Mouse (Mus musculus) intestine, embryonic 14.5 days (tissue): Measurements from ENCODE around the gene Tnfrsf9. TPM values are rescaled to one million over a fixed set of nuclear protein-coding genes. Genes with fewer than 3 reads are reported as not detected.

Experiments used
- ATAC-seq: fragments of 200-750 bp; cut with Nextera tagmentation; replicated peaks from 2 replicates; pipeline ENCODE4 v1.8.0; 2017; ENCODE audit warnings: low read depth, moderate number of reproducible peaks, moderate TSS enrichment, moderate library complexity; ENCODE audit not compliant: low FRiP score, low TSS enrichment
- DNase-seq: peaks from one replicate; pipeline ENCODE4 v3.0.0-alpha.2; 2018; ENCODE audit warnings: low spot score
- H3K27ac ChIP-seq: fragments of 300-500 bp; sonication (generic); 2 replicates; pipeline ENCODE4 v1.5.1; 2014; ENCODE audit warnings: low read depth, mild to moderate bottlenecking, control low read depth
- H3K27me3 ChIP-seq: fragments of 300-500 bp; sonication (generic); replicated peaks from 2 replicates; pipeline ENCODE4 v1.6.1; 2014; ENCODE audit warnings: low read length, control low read depth; ENCODE audit not compliant: control insufficient read depth, insufficient read depth
- H3K36me3 ChIP-seq: fragments of 300-500 bp; sonication (generic); 2 replicates; pipeline ENCODE4 v1.6.1; 2014; ENCODE audit warnings: low read length, control low read depth; ENCODE audit not compliant: control insufficient read depth, insufficient read depth
- H3K4me1 ChIP-seq: fragments of 300-500 bp; sonication (generic); replicated peaks from 2 replicates; pipeline ENCODE4 v1.6.1; 2014; ENCODE audit warnings: low read length, control low read depth, mixed read lengths; ENCODE audit not compliant: control insufficient read depth, insufficient read depth
- H3K4me2 ChIP-seq: fragments of 300-500 bp; sonication (generic); 2 replicates; pipeline ENCODE4 v1.6.1; 2014; ENCODE audit warnings: low read length
- H3K4me3 ChIP-seq: fragments of 300-500 bp; sonication (generic); 2 replicates; pipeline ENCODE4 v1.5.1; 2014; ENCODE audit warnings: low read depth, low read length, control low read depth, mixed read lengths
- H3K9ac ChIP-seq: fragments of 300-500 bp; sonication (generic); 2 replicates; pipeline ENCODE4 v1.6.1; 2014; ENCODE audit warnings: mild to moderate bottlenecking, low read length
- H3K9me3 ChIP-seq: fragments of 300-500 bp; sonication (generic); 2 replicates; pipeline ENCODE4 v1.6.1; 2016; ENCODE audit warnings: low read length, control low read depth; ENCODE audit not compliant: control insufficient read depth
- WGBS: fragments of 180-500 bp; shearing (Covaris S2); extraction: QIAGEN DNeasy Blood & Tissue Kit; methylation state at CpG from one replicate; pipeline ENCODE4 v1.1.7; 2014; 5-methylcytosine and 5-hydroxymethylcytosine counted together
- polyA plus RNA-seq: library from polyadenylated mRNA; unstranded; fragments of >200 nt; fragmentation: Nextera tagmentation; extraction: Ambion mirVana; gene quantifications from 2 replicates; pipeline ENCODE4 v1.2.1, GENCODE M21; 2014

Gene Tnfrsf9
- polyA plus RNA-seq, 1 experiment from 2014 or later = 1.3 TPM

GRCm38 (mm10) chr4:150933503-150933902, 19.1 kb downstream of the Tnfrsf9 start:
- Histone ChIP-seq H3K4me3 (no peak overlapping the region), H3K9ac (no peak overlapping the region), H3K27ac (no peak overlapping the region), H3K36me3 (no peaks in the 10 kb centered on the region), H3K9me3 (no peaks in the 10 kb centered on the region), H3K4me1 (no peaks in the 10 kb centered on the region), H3K4me2 (no peak overlapping the region), H3K27me3 (0 out of 2 replicates have a peak, but pooled peaks cover 2% of the 10 kb centered on the region)
- ATAC-seq (no peak), DNase-seq (no peak)
- WGBS = 70% methylated on average over 1 of the region's 1 CpGs

GRCm38 (mm10) chr4:150937293-150938062, 23.1 kb downstream of the Tnfrsf9 start:
- DNase-seq (no peak), ATAC-seq (no peak)
- Histone ChIP-seq H3K9me3 (no peaks in the 10 kb centered on the region), H3K4me3 (no peak overlapping the region), H3K4me1 (no peaks in the 10 kb centered on the region), H3K27ac (no peak overlapping the region), H3K36me3 (no peaks in the 10 kb centered on the region), H3K9ac (no peak overlapping the region), H3K27me3 (0 out of 2 replicates have a peak, but pooled peaks cover 2% of the 10 kb centered on the region), H3K4me2 (0 out of 2 replicates have a peak overlapping the region, but pooled peaks have one; percentile 9)
- 81% methylated on average over 16 of the region's 16 CpGs for WGBS

- 51% methylated on average over 14 of the region's 14 CpGs for WGBS
- Histone ChIP-seq H3K4me1 (no peaks in the 10 kb centered on the region), H3K36me3 (no peaks in the 10 kb centered on the region), H3K4me3 (no peak overlapping the region), H3K27ac (no peak overlapping the region), H3K9me3 (no peaks in the 10 kb centered on the region), H3K9ac (no peak overlapping the region), H3K4me2 (0 out of 2 replicates have a peak overlapping the region, but pooled peaks have one; percentile 9), H3K27me3 (0 out of 2 replicates have a peak, but pooled peaks cover 2% of the 10 kb centered on the region)
- DNase-seq (no peak), ATAC-seq (no peak)
Observed at GRCm38 (mm10) chr4:150938063-150938452, 23.7 kb downstream of the Tnfrsf9 start.

- Histone ChIP-seq H3K9me3 (no peaks in the 10 kb centered on the region), H3K27ac (no peak overlapping the region), H3K36me3 (no peaks in the 10 kb centered on the region), H3K4me2 (no peak overlapping the region), H3K4me3 (no peak overlapping the region), H3K9ac (no peak overlapping the region), H3K4me1 (no peaks in the 10 kb centered on the region), H3K27me3 (no peaks in the 10 kb centered on the region)
- no peak for DNase-seq
- WGBS = 62% methylated on average over 13 of the region's 13 CpGs
- ATAC-seq = no peak
Observed at GRCm38 (mm10) chr4:150939991-150940651, 25.8 kb downstream of the Tnfrsf9 start.

- Histone ChIP-seq H3K4me1 (no peaks in the 10 kb centered on the region), H3K27ac (no peak overlapping the region), H3K27me3 (no peaks in the 10 kb centered on the region), H3K9me3 (no peaks in the 10 kb centered on the region), H3K9ac (no peak overlapping the region), H3K4me3 (no peak overlapping the region), H3K4me2 (no peak overlapping the region), H3K36me3 (no peaks in the 10 kb centered on the region)
- no peak for ATAC-seq
- WGBS = 93% methylated on average over 7 of the region's 7 CpGs
- no peak for DNase-seq
Observed at GRCm38 (mm10) chr4:150944707-150945106, 30.3 kb downstream of the Tnfrsf9 start.

- Histone ChIP-seq H3K27me3 (no peaks in the 10 kb centered on the region), H3K4me3 (no peak overlapping the region), H3K4me2 (no peak overlapping the region), H3K36me3 (no peaks in the 10 kb centered on the region), H3K9me3 (no peaks in the 10 kb centered on the region), H3K9ac (no peak overlapping the region), H3K4me1 (no peaks in the 10 kb centered on the region), H3K27ac (no peak overlapping the region)
- WGBS = 82% methylated on average over 10 of the region's 10 CpGs
- ATAC-seq (no peak), DNase-seq (no peak)
Observed at GRCm38 (mm10) chr4:150950972-150951371, 36.6 kb downstream of the Tnfrsf9 start.

GRCm38 (mm10) chr4:150956369-150957105, 42.2 kb downstream of the Tnfrsf9 start:
- Histone ChIP-seq H3K4me1 (no peaks in the 10 kb centered on the region), H3K4me3 (no peak overlapping the region), H3K27ac (peak overlapping the region; percentile 3; the same call in 1 of the 2 replicates), H3K36me3 (no peaks in the 10 kb centered on the region), H3K27me3 (no peaks in the 10 kb centered on the region), H3K9me3 (no peaks in the 10 kb centered on the region), H3K4me2 (0 out of 2 replicates have a peak overlapping the region, but pooled peaks have one; percentile 5), H3K9ac (no peak overlapping the region)
- 56% methylated on average over 13 of the region's 13 CpGs for WGBS
- DNase-seq = no peak
- ATAC-seq = no peak

GRCm38 (mm10) chr4:150957106-150957458, 42.7 kb downstream of the Tnfrsf9 start:
- no peaks in the 10 kb centered on the region for H3K9me3 ChIP-seq
- ATAC-seq (no peak), DNase-seq (no peak)
- H3K27me3 ChIP-seq = no peaks in the 10 kb centered on the region
- peak overlapping the region; percentile 3; the same call in 1 of the 2 replicates for H3K27ac ChIP-seq
- H3K4me3 ChIP-seq = no peak overlapping the region
- no peaks in the 10 kb centered on the region for H3K36me3 ChIP-seq
- no peak overlapping the region for H3K4me2 ChIP-seq
- 42% methylated on average over 1 of the region's 1 CpGs for WGBS
- H3K4me1 ChIP-seq = no peaks in the 10 kb centered on the region
- H3K9ac ChIP-seq = no peak overlapping the region
